Mouse (Mus musculus) urinary bladder, postnatal 36 days (tissue): ENCODE data around the gene D16Ertd472e.

Source experiments
- DNase-seq, 2 experiments: peaks; one replicate each; pipeline ENCODE4 v3.0.0; 2022; ENCODE audit warnings: low spot score in 2 of 2, mixed read lengths in 1 of 2

Gene D16Ertd472e

GRCm38 (mm10) chr16:78490779-78491178 is 85.7 kb downstream of the D16Ertd472e start:
- DNase-seq: no peak
